Mouse (Mus musculus): ENCODE measurements around the gene Gimap3.

DNA sequence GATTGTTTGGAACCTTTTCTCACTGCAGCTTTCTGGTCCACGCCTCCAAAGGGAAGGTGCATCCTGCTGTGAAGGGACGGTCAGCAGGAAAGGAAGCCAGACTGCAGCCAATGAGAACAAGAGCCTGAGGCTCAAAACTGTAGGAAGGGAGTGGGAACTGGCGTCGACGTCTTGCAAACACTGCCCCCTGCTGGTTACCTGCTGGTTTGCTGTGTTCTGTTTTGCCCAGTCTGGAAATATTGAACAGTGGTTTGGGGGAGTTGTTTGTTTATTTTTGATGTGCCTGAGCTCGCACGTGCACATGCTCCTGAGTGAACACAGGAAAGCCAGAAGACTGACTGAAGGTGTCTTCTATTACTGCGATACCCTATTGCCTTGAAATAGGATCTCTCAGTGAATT, 1.4 kb upstream of the Gimap3 start:
- TF ChIP-seq CTCF (IDR thresholded peaks at IDR 0.05; ENCODE audit: low read depth) (peak; percentile 93), EP300 (optimal IDR thresholded peaks at IDR 0.05) (no peak)
